Mouse (Mus musculus) testis, adult 2 months (tissue): ENCODE data around the gene Cc2d1a.

Experiments used
- CTCF ChIP-seq: fragments of 200-500 bp; IDR thresholded peaks from 2 replicates; pipeline ENCODE4 v1.5.1; 2012; ENCODE audit warnings: low read depth, mild to moderate bottlenecking, inconsistent platforms, low read length, moderate library complexity; ENCODE audit not compliant: control insufficient read depth, insufficient read depth, insufficient replicate concordance
- POLR2A ChIP-seq: fragments of 200-500 bp; IDR thresholded peaks from 2 replicates; pipeline ENCODE4 v1.6.1; 2012; ENCODE audit warnings: low read depth, mild to moderate bottlenecking, inconsistent platforms, low read length, moderate library complexity; ENCODE audit not compliant: control insufficient read depth

GRCm38 (mm10) chr8:84103601-84104000 lies 44.1 kb downstream of the Cc2d1a start:
- TF ChIP-seq POLR2A (no peak), CTCF (no peak)
